ENCODE assay signal across 7 mouse cellular contexts in the genomic region with DNA sequence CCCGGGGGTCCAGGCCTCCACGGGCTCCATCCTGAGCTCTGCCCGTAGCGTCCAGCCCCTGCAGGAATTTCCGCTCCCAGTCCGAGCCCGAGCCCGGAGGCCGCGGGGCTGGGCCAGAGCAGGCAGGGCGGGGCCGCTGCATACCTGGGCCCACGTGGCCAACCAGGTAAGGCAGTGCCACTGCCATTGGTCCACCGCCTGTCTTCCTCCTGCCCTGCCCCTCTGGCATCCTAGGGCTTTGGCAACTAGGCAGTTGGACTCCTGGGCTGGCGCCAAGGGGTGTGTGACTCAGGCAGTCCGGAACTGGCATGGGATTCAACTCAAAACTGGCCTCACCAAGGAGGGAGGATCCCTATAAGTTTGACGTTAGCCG. TPM values are rescaled to one million over a fixed set of nuclear protein-coding genes. Genes with fewer than 3 reads are reported as not detected.
DNase-seq lines count a peak whose midpoint lies in the region; ATAC-seq and TF ChIP-seq lines count a peak whose summit lies in the region.

Gene Cnksr1, minus strand, starts transcription at position 121 of the 373 bp plus-strand sequence.

- no peak for TF ChIP-seq CTCF in Patski (IDR thresholded peaks at IDR 0.05)

- WGBS in hindbrain, embryonic 12.5 days, result 3% methylated on average over 18 of the region's 18 CpGs
- 2% methylated on average over 18 of the region's 18 CpGs for WGBS in limb, embryonic 14.5 days

- no peak for DNase-seq in Patski (ENCODE audit: low read depth, low spot score)
- peak; percentile 63 for DNase-seq in brain, adult 2 months (ENCODE audit: low read depth, low spot score)
- peak; percentile 90 for DNase-seq in gastrocnemius, adult 18-20 months (ENCODE audit: low spot score)
- DNase-seq in limb, embryonic 14.5 days (ENCODE audit: low spot score), result no peak
- peak; percentile 73 for DNase-seq in ovary, adult 18-20 months (ENCODE audit: low spot score)
- DNase-seq in T-cell, adult 2 months (ENCODE audit: low spot score), result no peak

- TF ChIP-seq POLR2A in limb, embryonic 14.5 days (IDR thresholded peaks at IDR 0.05; ENCODE audit: borderline replicate concordance, extremely low read depth, insufficient read depth, insufficient read length), result no peak

- H3K9me3 ChIP-seq in hindbrain, embryonic 12.5 days (replicated peaks), result no peaks in the 10 kb centered on the region
- no peaks in the 10 kb centered on the region for H3K9me3 ChIP-seq in limb, embryonic 14.5 days (ENCODE audit: control insufficient read depth, low read length)

- H3K27me3 ChIP-seq in Patski, result no peaks in the 10 kb centered on the region
- H3K27me3 ChIP-seq in hindbrain, embryonic 12.5 days, result peaks cover 35% of the 10 kb centered on the region
- H3K27me3 ChIP-seq in limb, embryonic 14.5 days (ENCODE audit: control insufficient read depth, insufficient read depth, low read length), result peaks cover 21% of the 10 kb centered on the region

- CTCF ChIA-PET in Patski (lab: Charles Lee), result interaction anchor here (0.9 to 1.7 kb wide), 2 partner anchors 17 to 51 kb away, joined by 3 to 4 read pairs; partner anchors contain the start of gene Cep85

- H3K4me3 ChIP-seq in hindbrain, embryonic 12.5 days, result peak within 1 kb of the TSS; percentile 8; the same call in 1 of the 2 replicates
- H3K4me3 ChIP-seq in limb, embryonic 14.5 days (replicated peaks; ENCODE audit: low read length), result peak within 1 kb of the TSS; percentile 27

- no peak within 1 kb of the TSS for H3K27ac ChIP-seq in hindbrain, embryonic 12.5 days
- H3K27ac ChIP-seq in limb, embryonic 14.5 days (replicated peaks; ENCODE audit: low read depth, low read length), result no peak within 1 kb of the TSS

- H3K9ac ChIP-seq in hindbrain, embryonic 12.5 days, result no peak within 1 kb of the TSS
- peak within 1 kb of the TSS; percentile 44 for H3K9ac ChIP-seq in limb, embryonic 14.5 days (ENCODE audit: low read depth, low read length, severe bottlenecking)

- H3K4me1 ChIP-seq in hindbrain, embryonic 12.5 days, result peaks cover 6% of the 10 kb centered on the region; the same call in 1 of the 2 replicates
- H3K4me1 ChIP-seq in limb, embryonic 14.5 days (ENCODE audit: control insufficient read depth, insufficient read depth, low read length), result 0 out of 2 replicates have a peak, but pooled peaks cover 6% of the 10 kb centered on the region

- no peaks in the 10 kb centered on the region for H3K36me3 ChIP-seq in hindbrain, embryonic 12.5 days
- no peaks in the 10 kb centered on the region for H3K36me3 ChIP-seq in limb, embryonic 14.5 days (ENCODE audit: control insufficient read depth, insufficient read depth, low read length)

- peak; percentile 44 for ATAC-seq in Patski
- ATAC-seq in hindbrain, embryonic 12.5 days (ENCODE audit: low FRiP score), result 0 out of 2 replicates have a peak, but pooled peaks have one; percentile 26
- ATAC-seq in limb, embryonic 14.5 days (ENCODE audit: low FRiP score, low read depth), result no peak

- POLR2A ChIA-PET in Patski (lab: Charles Lee), result no interaction called here

- in situ Hi-C loops in Patski (cut with MboI; ENCODE audit: low pct_unique_long_range_greater_than_20kb), result no loop called here

- peak within 1 kb of the TSS; percentile 25 for H3K4me2 ChIP-seq in hindbrain, embryonic 12.5 days (replicated peaks)
- H3K4me2 ChIP-seq in limb, embryonic 14.5 days (replicated peaks; ENCODE audit: low read depth, low read length, severe bottlenecking), result peak within 1 kb of the TSS; percentile 34

RNA-seq across cellular contexts. Expression of gene Cnksr1, which starts in this region (rescaled TPM):
- polyA plus RNA-seq in Patski (2021), result 2.3 TPM
- 10 to 100 TPM; 44.4 to 65.0 TPM for total RNA-seq in gastrocnemius, adult 18-20 months (2021)
- polyA plus RNA-seq in hindbrain, embryonic 12.5 days (2016; fragmentation: Nextera tagmentation; extraction: Ambion mirVana), result 0.46 and 1.3 TPM in 2 replicates
- polyA plus RNA-seq in limb, embryonic 14.5 days (2012; rRNA removed), result 2.8 and 3.3 TPM in 2 replicates
- polyA plus RNA-seq in limb, embryonic 14.5 days (2014; fragmentation: Nextera tagmentation; extraction: Ambion mirVana), result 2.0 TPM in 2 replicates

Comparison
In these comparisons a context has a peak if more than half of its experiments do, and no peak if none do; other contexts are left out.
1. DNase-seq: peak in brain, adult 2 months (single experiment), gastrocnemius, adult 18-20 months (single experiment) and ovary, adult 18-20 months (single experiment); none in Patski (single experiment), limb, embryonic 14.5 days (single experiment) and T-cell, adult 2 months (single experiment).